Mouse (Mus musculus) liver, embryonic 11.5 days (tissue): ENCODE measurements around the gene Mrps26. TPM values are rescaled to one million over a fixed set of nuclear protein-coding genes. Genes with fewer than 3 reads are reported as not detected.
"Not testable (repeated sequence)": the region's sequence is repeated elsewhere in the genome, so short reads cannot be mapped to it uniquely, and the experiment has no call there.

Source experiments
- ATAC-seq: fragments of 200-750 bp; cut with Nextera tagmentation; replicated peaks from 2 replicates; pipeline ENCODE4 v1.8.0; 2017; ENCODE audit warnings: moderate number of reproducible peaks, mild to moderate bottlenecking, moderate TSS enrichment, moderate library complexity; ENCODE audit not compliant: low FRiP score
- DNase-seq: peaks from one replicate; pipeline ENCODE4 v3.0.0-alpha.2; 2017; ENCODE audit warnings: low spot score
- H3K27ac ChIP-seq: fragments of 300-500 bp; sonication (generic); 2 replicates; pipeline ENCODE4 v1.5.1; 2014; ENCODE audit warnings: mild to moderate bottlenecking, low read depth, low read length, control low read depth
- H3K27me3 ChIP-seq: fragments of 300-500 bp; sonication (generic); replicated peaks from 2 replicates; pipeline ENCODE4 v1.6.1; 2014; ENCODE audit warnings: low read length, mixed read lengths; ENCODE audit not compliant: control insufficient read depth, insufficient read depth
- H3K36me3 ChIP-seq: fragments of 300-500 bp; sonication (generic); 2 replicates; pipeline ENCODE4 v1.6.1; 2014; ENCODE audit warnings: mild to moderate bottlenecking, low read length, moderate library complexity, mixed read lengths; ENCODE audit not compliant: control insufficient read depth, insufficient read depth
- H3K4me1 ChIP-seq: fragments of 300-500 bp; sonication (generic); replicated peaks from 2 replicates; pipeline ENCODE4 v1.6.1; 2014; ENCODE audit warnings: low read length, mixed read lengths; ENCODE audit not compliant: control insufficient read depth, insufficient read depth
- H3K4me2 ChIP-seq: fragments of 300-500 bp; sonication (generic); 2 replicates; pipeline ENCODE4 v1.6.1; 2014; ENCODE audit warnings: mild to moderate bottlenecking, control low read depth, moderate library complexity
- H3K4me3 ChIP-seq: fragments of 300-500 bp; sonication (generic); 2 replicates; pipeline ENCODE4 v1.5.1; 2014; ENCODE audit warnings: low read depth, low read length, control low read depth
- H3K9ac ChIP-seq: fragments of 300-500 bp; sonication (generic); 2 replicates; pipeline ENCODE4 v1.6.1; 2014; ENCODE audit warnings: low read depth, low read length, control low read depth
- H3K9me3 ChIP-seq: fragments of 300-500 bp; sonication (generic); 2 replicates; pipeline ENCODE4 v1.6.1; 2016; ENCODE audit warnings: low read length, inconsistent platforms, mixed read lengths; ENCODE audit not compliant: control insufficient read depth
- WGBS: fragments of 180-500 bp; shearing (Covaris S2); extraction: QIAGEN DNeasy Blood & Tissue Kit; methylation state at CpG from one replicate; pipeline ENCODE4 v1.1.7; 2014; 5-methylcytosine and 5-hydroxymethylcytosine counted together
- polyA plus RNA-seq: library from polyadenylated mRNA; unstranded; fragments of >200 nt; fragmentation: Nextera tagmentation; extraction: Ambion mirVana; gene quantifications from 2 replicates; pipeline ENCODE4 v1.2.1, GENCODE M21; 2014

The Mrps26 gene
- polyA plus RNA-seq: 119 and 122 TPM in 2 replicates

- H3K9ac ChIP-seq: peak within 1 kb of the TSS; percentile 81
- peak within 1 kb of the TSS; percentile 77 for H3K4me3 ChIP-seq
- DNase-seq (peak; percentile 90), ATAC-seq (peak; percentile 99)
- H3K4me2 ChIP-seq: peak within 1 kb of the TSS; percentile 90
- H3K36me3 ChIP-seq: peaks cover 9% of the 10 kb centered on the region
- H3K27ac ChIP-seq: peak within 1 kb of the TSS; percentile 46; the same call in 1 of the 2 replicates
- WGBS: 1% methylated on average over 61 of the region's 61 CpGs
- peaks cover 12% of the 10 kb centered on the region for H3K4me1 ChIP-seq
- H3K27me3 ChIP-seq: no peaks in the 10 kb centered on the region
- H3K9me3 ChIP-seq: no peaks in the 10 kb centered on the region
These were observed at the start of gene Mrps26 for GRCm38 (mm10) chr2:130563212-130564055. Mrps26 (plus strand) TSS chr2:130563742.

- Histone ChIP-seq H3K9me3 (no peaks in the 10 kb centered on the region), H3K4me3 (no peak overlapping the region), H3K36me3 (peaks cover 5% of the 10 kb centered on the region), H3K9ac (no peak overlapping the region), H3K27me3 (no peaks in the 10 kb centered on the region), H3K4me2 (no peak overlapping the region), H3K4me1 (no peaks in the 10 kb centered on the region), H3K27ac (no peak overlapping the region)
- DNase-seq (no peak), ATAC-seq (no peak)
- WGBS: 93% methylated on average over 8 of the region's 8 CpGs
These were observed 49.6 kb upstream of the Mrps26 start for GRCm38 (mm10) chr2:130513907-130514306.

- ATAC-seq: no peak
- H3K27me3 ChIP-seq: no peaks in the 10 kb centered on the region
- 78% methylated on average over 5 of the region's 5 CpGs for WGBS
- H3K27ac ChIP-seq: no peak overlapping the region
- H3K4me3 ChIP-seq: no peak overlapping the region
- no peaks in the 10 kb centered on the region for H3K4me1 ChIP-seq
- H3K36me3 ChIP-seq: peaks cover 2% of the 10 kb centered on the region; the same call in 1 of the 2 replicates
- no peaks in the 10 kb centered on the region for H3K9me3 ChIP-seq
- H3K4me2 ChIP-seq: no peak overlapping the region
- H3K9ac ChIP-seq: no peak overlapping the region
- DNase-seq: no peak
These were observed 47.8 kb upstream of the Mrps26 start for GRCm38 (mm10) chr2:130515791-130516190.

- no peak overlapping the region for H3K4me3 ChIP-seq
- H3K9ac ChIP-seq: no peak overlapping the region
- 0 out of 2 replicates have a peak, but pooled peaks cover 2% of the 10 kb centered on the region for H3K36me3 ChIP-seq
- no peaks in the 10 kb centered on the region for H3K27me3 ChIP-seq
- H3K4me1 ChIP-seq: no peaks in the 10 kb centered on the region
- ATAC-seq (no peak), DNase-seq (no peak)
- 92% methylated on average over 2 of the region's 2 CpGs for WGBS
- no peak overlapping the region for H3K27ac ChIP-seq
- H3K4me2 ChIP-seq: no peak overlapping the region
- no peaks in the 10 kb centered on the region for H3K9me3 ChIP-seq
These were observed 41.6 kb upstream of the Mrps26 start for GRCm38 (mm10) chr2:130521927-130522326.

GRCm38 (mm10) chr2:130525480-130525879, 38.1 kb upstream of the Mrps26 start:
- ATAC-seq, H3K4me3 ChIP-seq, DNase-seq, H3K27ac ChIP-seq, H3K27me3 ChIP-seq, H3K9ac ChIP-seq, H3K4me1 ChIP-seq, H3K36me3 ChIP-seq, H3K9me3 ChIP-seq, H3K4me2 ChIP-seq: not testable (repeated sequence)
- WGBS: 90% methylated on average over 3 of the region's 4 CpGs

- Histone ChIP-seq H3K4me2 (no peak overlapping the region), H3K27me3 (no peaks in the 10 kb centered on the region), H3K36me3 (no peaks in the 10 kb centered on the region), H3K27ac (no peak overlapping the region), H3K9me3 (no peaks in the 10 kb centered on the region), H3K9ac (no peak overlapping the region), H3K4me3 (no peak overlapping the region), H3K4me1 (no peaks in the 10 kb centered on the region)
- DNase-seq (no peak), ATAC-seq (no peak)
- 89% methylated on average over 6 of the region's 6 CpGs for WGBS
These were observed 35.1 kb upstream of the Mrps26 start for GRCm38 (mm10) chr2:130528457-130528856.

GRCm38 (mm10) chr2:130529290-130529689, 34.3 kb upstream of the Mrps26 start:
- no peaks in the 10 kb centered on the region for H3K9me3 ChIP-seq
- no peak overlapping the region for H3K9ac ChIP-seq
- peaks cover 3% of the 10 kb centered on the region; the same call in 1 of the 2 replicates for H3K36me3 ChIP-seq
- DNase-seq (no peak), ATAC-seq (no peak)
- H3K27ac ChIP-seq: no peak overlapping the region
- no peak overlapping the region for H3K4me3 ChIP-seq
- no peak overlapping the region for H3K4me2 ChIP-seq
- WGBS: 80% methylated on average over 2 of the region's 2 CpGs
- no peaks in the 10 kb centered on the region for H3K27me3 ChIP-seq
- H3K4me1 ChIP-seq: no peaks in the 10 kb centered on the region

GRCm38 (mm10) chr2:130529925-130530324, 33.6 kb upstream of the Mrps26 start:
- no peak for DNase-seq

GRCm38 (mm10) chr2:130532201-130532600, 31.3 kb upstream of the Mrps26 start:
- ATAC-seq (no peak), DNase-seq (no peak)
- Histone ChIP-seq H3K9ac (no peak overlapping the region), H3K36me3 (peaks cover 3% of the 10 kb centered on the region; the same call in 1 of the 2 replicates), H3K27me3 (no peaks in the 10 kb centered on the region), H3K9me3 (no peaks in the 10 kb centered on the region), H3K4me3 (no peak overlapping the region), H3K4me1 (no peaks in the 10 kb centered on the region), H3K27ac (no peak overlapping the region), H3K4me2 (no peak overlapping the region)
- 73% methylated on average over 2 of the region's 2 CpGs for WGBS

More at GRCm38 (mm10) chr2:130529925-130530324, 33.6 kb upstream of the Mrps26 start:
- H3K4me2 ChIP-seq: no peak overlapping the region
- H3K27ac ChIP-seq: no peak overlapping the region
- whole genome bisulfite sequencing: 91% methylated on average over 7 of the region's 7 CpGs
- H3K4me3 ChIP-seq: no peak overlapping the region
- H3K36me3 ChIP-seq: peaks cover 3% of the 10 kb centered on the region; the same call in 1 of the 2 replicates
- no peaks in the 10 kb centered on the region for H3K27me3 ChIP-seq
- H3K9me3 ChIP-seq: no peaks in the 10 kb centered on the region
- H3K9ac ChIP-seq: no peak overlapping the region
- H3K4me1 ChIP-seq: no peaks in the 10 kb centered on the region
- ATAC-seq: no peak
